Mouse (Mus musculus) forebrain, postnatal 0 days (tissue): ENCODE data around the gene Gtf2e1. TPM values are rescaled to one million over a fixed set of nuclear protein-coding genes. Genes with fewer than 3 reads are reported as not detected.

Source experiments
- ATAC-seq: fragments of 200-750 bp; cut with Nextera tagmentation; 2 replicates; pipeline ENCODE4 v1.8.0; 2017; ENCODE audit warnings: mild to moderate bottlenecking, moderate library complexity
- DNase-seq: peaks from one replicate; pipeline ENCODE4 v3.0.0-alpha.2; 2015
- H3K27ac ChIP-seq: fragments of 300-500 bp; sonication (generic); 2 replicates; pipeline ENCODE4 v1.5.1; 2014; ENCODE audit warnings: low read depth, mild to moderate bottlenecking, antibody characterized with exemption, low read length, moderate library complexity, mixed read lengths
- H3K27me3 ChIP-seq: fragments of 300-500 bp; sonication (generic); 2 replicates; pipeline ENCODE4 v1.6.1; 2014; ENCODE audit warnings: mild to moderate bottlenecking, low read length, mixed read lengths; ENCODE audit not compliant: insufficient read depth
- H3K36me3 ChIP-seq: fragments of 300-500 bp; sonication (generic); 2 replicates; pipeline ENCODE4 v1.6.1; 2014; ENCODE audit warnings: mild to moderate bottlenecking, moderate library complexity; ENCODE audit not compliant: insufficient read depth
- H3K4me1 ChIP-seq: fragments of 300-500 bp; sonication (generic); 2 replicates; pipeline ENCODE4 v1.6.1; 2014; ENCODE audit warnings: antibody characterized with exemption; ENCODE audit not compliant: insufficient read depth
- H3K4me2 ChIP-seq: fragments of 300-500 bp; sonication (generic); 2 replicates; pipeline ENCODE4 v1.6.1; 2014; ENCODE audit warnings: low read depth, mild to moderate bottlenecking, moderate library complexity
- H3K4me3 ChIP-seq: fragments of 300-500 bp; sonication (generic); 2 replicates; pipeline ENCODE4 v1.5.1; 2014; ENCODE audit warnings: low read depth, low read length, mixed read lengths
- H3K9ac ChIP-seq: fragments of 300-500 bp; sonication (generic); 2 replicates; pipeline ENCODE4 v1.6.1; 2014; ENCODE audit warnings: mild to moderate bottlenecking
- H3K9me3 ChIP-seq: fragments of 300-500 bp; sonication (generic); 2 replicates; pipeline ENCODE4 v1.6.1; 2016; ENCODE audit warnings: low read length
- CTCF ChIP-seq: sonication (generic); IDR thresholded peaks from 2 replicates; pipeline ENCODE4 v1.5.1; 2016; ENCODE audit warnings: antibody characterized with exemption, control low read depth, low read depth
- WGBS: fragments of 180-500 bp; shearing (Covaris S2); extraction: QIAGEN DNeasy Blood & Tissue Kit; methylation state at CpG from one replicate; pipeline ENCODE4 v1.1.7; 2014; 5-methylcytosine and 5-hydroxymethylcytosine counted together
- polyA plus RNA-seq: library from polyadenylated mRNA; unstranded; fragments of >200 nt; fragmentation: Nextera tagmentation; extraction: Ambion mirVana; gene quantifications from 2 replicates; pipeline ENCODE4 v1.2.1, GENCODE M21; 2015
- total RNA-seq: library from RNA; depleted of rRNA; stranded (reverse); fragments of >200 nt; gene quantifications from 2 replicates; pipeline ENCODE4 v1.2.3, GENCODE M21; 2014

The Gtf2e1 gene
- total and polyA plus RNA-seq, 2 experiments from 2014 or later, result 24.5 to 32.7 TPM

GRCm38 (mm10) chr16:37526688-37527223, 12.8 kb downstream of the Gtf2e1 start:
- ATAC-seq (no peak), DNase-seq (no peak)
- H3K27me3 ChIP-seq, result no peaks in the 10 kb centered on the region
- no peak overlapping the region for H3K27ac ChIP-seq
- H3K9me3 ChIP-seq, result no peaks in the 10 kb centered on the region
- H3K4me1 ChIP-seq, result no peaks in the 10 kb centered on the region
- H3K4me3 ChIP-seq, result no peak overlapping the region
- no peak overlapping the region for H3K9ac ChIP-seq
- WGBS, result 95% methylated on average over 3 of the region's 3 CpGs
- peaks cover 7% of the 10 kb centered on the region for H3K36me3 ChIP-seq
- no peak overlapping the region for H3K4me2 ChIP-seq
- no peak for TF ChIP-seq CTCF

- 97% methylated on average over 2 of the region's 2 CpGs for WGBS
- Histone ChIP-seq H3K9ac (no peak overlapping the region), H3K9me3 (no peaks in the 10 kb centered on the region), H3K27ac (no peak overlapping the region), H3K36me3 (peaks cover 10% of the 10 kb centered on the region), H3K4me2 (no peak overlapping the region), H3K27me3 (no peaks in the 10 kb centered on the region), H3K4me1 (no peaks in the 10 kb centered on the region), H3K4me3 (no peak overlapping the region)
- no peak for TF ChIP-seq CTCF
- DNase-seq, result no peak
- ATAC-seq, result no peak
Observed at GRCm38 (mm10) chr16:37525121-37525520, 14.5 kb downstream of the Gtf2e1 start.

- no peak for ATAC-seq
- DNase-seq, result no peak
- TF ChIP-seq CTCF, result no peak
- Histone ChIP-seq H3K4me3 (no peak overlapping the region), H3K9ac (no peak overlapping the region), H3K27me3 (no peaks in the 10 kb centered on the region), H3K4me1 (no peaks in the 10 kb centered on the region), H3K36me3 (peaks cover 14% of the 10 kb centered on the region), H3K4me2 (no peak overlapping the region), H3K9me3 (no peaks in the 10 kb centered on the region), H3K27ac (no peak overlapping the region)
- WGBS, result 94% methylated on average over 7 of the region's 7 CpGs
Observed at GRCm38 (mm10) chr16:37522100-37522697, 17.4 kb downstream of the Gtf2e1 start.

GRCm38 (mm10) chr16:37520190-37521040, 19.2 kb downstream of the Gtf2e1 start:
- TF ChIP-seq CTCF, result no peak
- ATAC-seq (no peak), DNase-seq (no peak)
- Histone ChIP-seq H3K36me3 (peaks cover 19% of the 10 kb centered on the region), H3K4me2 (no peak overlapping the region), H3K9ac (no peak overlapping the region), H3K4me1 (no peaks in the 10 kb centered on the region), H3K27ac (no peak overlapping the region), H3K27me3 (no peaks in the 10 kb centered on the region), H3K4me3 (no peak overlapping the region), H3K9me3 (no peaks in the 10 kb centered on the region)
- WGBS, result 99% methylated on average over 2 of the region's 2 CpGs

GRCm38 (mm10) chr16:37519721-37520120, 19.9 kb downstream of the Gtf2e1 start:
- H3K4me3 ChIP-seq, result no peak overlapping the region
- TF ChIP-seq CTCF, result no peak
- WGBS, result 100% methylated on average over 1 of the region's 1 CpGs
- H3K9ac ChIP-seq, result no peak overlapping the region
- no peak overlapping the region for H3K27ac ChIP-seq
- DNase-seq (no peak), ATAC-seq (no peak)
- H3K4me1 ChIP-seq, result no peaks in the 10 kb centered on the region
- no peaks in the 10 kb centered on the region for H3K9me3 ChIP-seq
- H3K36me3 ChIP-seq, result peaks cover 21% of the 10 kb centered on the region
- no peaks in the 10 kb centered on the region for H3K27me3 ChIP-seq
- no peak overlapping the region for H3K4me2 ChIP-seq

GRCm38 (mm10) chr16:37518662-37519061, 20.9 kb downstream of the Gtf2e1 start:
- WGBS, result 91% methylated on average over 2 of the region's 2 CpGs
- Histone ChIP-seq H3K4me3 (no peak overlapping the region), H3K27me3 (no peaks in the 10 kb centered on the region), H3K36me3 (peaks cover 23% of the 10 kb centered on the region), H3K4me1 (no peaks in the 10 kb centered on the region), H3K27ac (no peak overlapping the region), H3K9ac (no peak overlapping the region), H3K9me3 (no peaks in the 10 kb centered on the region), H3K4me2 (no peak overlapping the region)
- no peak for TF ChIP-seq CTCF
- DNase-seq, result no peak
- no peak for ATAC-seq
